Mouse (Mus musculus) kidney, adult 8-10 months (tissue): ENCODE measurements at regions not wholly inside any gene's neighbourhood (a gene's known extent, or its start where the extent isn't known, plus 50 kb on each side); places are given as distances from the start of the nearest gene placed in this dataset.

Source experiments
- DNase-seq, 2 experiments: peaks; one replicate each; pipeline ENCODE4 v3.0.0; 2022

DNA sequence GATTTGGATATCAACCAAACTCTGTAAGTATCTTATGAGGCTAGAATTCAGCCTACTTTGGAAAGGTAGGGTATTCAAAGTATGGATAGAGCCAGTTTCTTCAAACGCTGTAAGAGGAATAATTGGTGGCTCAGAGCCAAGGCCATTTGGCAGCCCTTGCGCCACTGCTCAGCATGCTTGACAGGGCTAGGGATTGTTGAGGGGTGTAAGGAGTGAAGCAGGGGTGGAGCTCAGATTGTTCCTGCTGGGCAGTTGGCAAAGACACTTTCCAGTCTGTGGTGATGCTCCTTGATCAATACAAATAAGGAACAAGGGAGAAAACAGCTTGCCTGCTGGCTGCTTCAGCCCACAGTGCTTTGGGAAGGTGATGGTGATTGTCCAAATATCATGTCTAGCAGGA lies 181.9 kb downstream of the Kcna5 start:
- no peak for DNase-seq

DNA sequence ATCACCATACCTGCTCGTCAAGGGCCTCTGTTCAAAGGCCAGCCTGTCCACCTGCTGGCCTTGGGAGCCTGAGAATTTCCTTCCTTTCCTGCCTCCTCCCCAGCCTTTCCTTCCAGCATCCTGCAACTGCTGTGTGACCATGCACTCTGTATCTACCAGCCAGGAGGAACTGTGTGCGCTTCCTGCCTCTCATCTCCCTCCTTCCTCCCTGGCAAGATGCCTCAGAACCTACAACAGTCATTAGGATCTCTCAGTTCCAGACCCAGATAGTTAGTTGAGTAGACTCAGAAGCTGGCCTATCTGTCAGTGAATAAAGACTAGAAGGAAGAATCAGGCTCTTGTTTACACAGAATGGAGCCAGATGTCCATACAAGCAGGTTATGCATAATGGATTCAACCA lies 183.8 kb upstream of the Ntf3 start:
- no peak for DNase-seq

DNA sequence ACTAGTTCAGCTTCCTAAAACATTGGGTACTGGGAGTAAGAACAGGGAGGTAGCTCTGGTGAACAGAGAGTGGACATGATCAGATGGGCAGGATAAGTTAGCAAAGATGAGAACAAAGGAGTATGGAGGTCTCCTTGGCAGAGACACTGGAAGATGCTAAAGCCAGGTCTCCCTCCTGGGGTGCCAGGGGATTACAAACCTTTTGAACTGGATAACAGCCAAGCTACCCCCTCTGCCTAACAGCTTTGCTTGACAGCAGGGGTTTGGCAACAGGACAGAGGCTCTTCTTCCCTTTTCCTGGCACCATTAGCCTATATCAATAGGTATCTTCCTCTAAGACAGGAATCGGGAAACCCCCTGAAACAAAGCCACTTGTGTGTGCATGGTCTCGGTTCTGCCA lies 183.2 kb upstream of the Ntf3 start:
- DNase-seq: no peak

DNA sequence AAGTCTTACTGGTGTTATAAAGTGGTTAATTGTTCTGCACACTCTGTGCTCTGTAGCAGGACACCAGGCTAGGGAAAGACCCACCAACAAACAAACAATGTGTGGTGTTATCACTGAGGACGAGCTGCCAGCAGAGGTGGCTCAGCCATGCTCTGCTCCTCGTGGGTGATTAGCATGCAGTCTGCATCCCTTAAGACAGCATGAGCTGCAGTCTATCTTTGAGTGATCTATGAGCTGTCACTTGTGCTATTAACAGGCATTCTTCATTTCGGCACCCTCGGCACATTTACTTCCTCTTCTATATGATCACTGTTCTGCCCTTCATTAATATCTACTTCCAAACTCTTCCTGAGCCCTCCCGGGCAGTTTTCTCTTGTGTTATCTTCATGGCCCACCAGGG lies 178.5 kb upstream of the Ntf3 start:
- no peak for DNase-seq

DNA sequence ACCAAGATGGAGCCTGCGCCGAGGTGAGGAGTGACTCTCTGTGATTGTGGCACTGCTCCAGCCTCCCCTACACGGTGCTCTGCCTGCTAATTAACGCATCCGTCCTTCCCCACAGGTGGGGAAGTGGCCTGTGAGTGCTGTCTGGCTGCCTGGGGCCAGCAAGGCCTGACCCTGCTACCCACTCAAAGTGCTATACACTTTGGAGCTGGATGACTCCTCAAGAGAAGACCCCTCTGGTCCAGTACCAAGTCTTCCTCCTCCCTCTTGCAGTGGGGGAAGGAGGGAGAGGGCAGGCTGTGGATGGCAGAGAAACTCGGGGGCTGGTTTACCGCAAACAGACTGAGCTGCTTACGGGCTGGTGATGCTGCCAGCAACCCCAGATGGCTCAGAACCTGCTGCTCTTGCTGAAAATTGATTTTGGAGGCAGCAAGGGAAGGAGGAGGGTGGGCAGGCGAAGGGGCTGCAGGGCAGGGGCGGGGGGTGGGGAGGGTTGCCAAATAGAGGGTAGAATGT lies 173.4 kb upstream of the Ntf3 start:
- DNase-seq: no peak

DNA sequence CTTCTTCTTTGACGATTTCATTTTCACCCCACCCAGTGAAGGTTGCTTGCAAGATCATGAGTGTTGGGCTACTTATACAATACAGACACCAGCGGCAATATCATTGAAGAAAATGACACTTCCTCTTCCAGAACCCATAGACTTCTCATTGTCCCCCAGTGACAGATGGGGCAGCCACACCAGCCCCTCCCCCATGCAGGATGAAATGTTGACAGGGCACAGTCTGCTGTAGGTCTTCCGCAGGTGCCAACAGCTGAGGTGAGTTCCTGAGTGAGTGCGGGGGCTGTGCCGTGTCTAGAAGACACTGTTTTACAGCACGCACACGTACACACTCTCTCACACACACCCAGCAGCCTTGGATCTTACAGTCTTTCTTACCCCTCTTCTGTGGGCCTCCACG lies 171.0 kb upstream of the Ntf3 start:
- no peak for DNase-seq

DNA sequence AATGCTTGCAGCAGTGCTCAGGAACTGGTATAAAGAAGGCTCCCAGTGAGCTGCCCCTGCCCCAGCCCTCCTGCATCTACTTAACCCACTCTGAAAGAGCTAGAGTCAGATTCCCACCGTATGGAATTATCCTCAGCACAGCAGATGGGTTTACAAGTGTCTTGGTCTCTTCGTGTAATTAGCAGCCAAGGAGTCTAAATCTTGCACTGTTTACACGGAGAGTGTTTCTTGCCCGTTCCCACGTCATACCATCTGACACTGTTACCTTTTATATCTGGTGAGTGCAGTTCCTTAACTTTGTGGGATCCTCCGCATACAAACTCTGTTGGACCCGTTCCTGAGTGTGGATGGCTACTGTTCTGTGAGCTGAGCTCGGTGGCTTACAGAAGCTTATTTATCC lies 167.5 kb upstream of the Ntf3 start:
- no peak for DNase-seq

DNA sequence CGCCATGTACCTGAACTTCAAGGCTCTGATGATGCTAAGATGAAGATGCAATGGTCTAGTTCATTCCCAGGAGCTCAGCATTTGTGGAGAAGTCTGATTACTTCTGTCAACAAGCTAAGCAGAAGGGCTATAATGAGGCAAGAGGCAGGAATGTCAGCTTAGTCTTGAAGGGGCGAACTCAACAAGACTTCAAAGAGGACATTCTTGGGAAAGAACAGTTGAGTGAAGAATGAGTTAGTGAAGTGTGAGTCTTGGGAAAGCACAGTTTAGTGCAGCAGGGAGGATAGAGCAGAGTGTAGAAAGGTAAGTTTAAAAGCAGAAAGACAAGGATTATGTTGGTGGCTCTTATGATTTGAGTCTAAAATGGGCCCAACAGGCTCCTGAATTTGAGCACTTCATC lies 160.5 kb upstream of the Ntf3 start:
- no peak for DNase-seq

DNA sequence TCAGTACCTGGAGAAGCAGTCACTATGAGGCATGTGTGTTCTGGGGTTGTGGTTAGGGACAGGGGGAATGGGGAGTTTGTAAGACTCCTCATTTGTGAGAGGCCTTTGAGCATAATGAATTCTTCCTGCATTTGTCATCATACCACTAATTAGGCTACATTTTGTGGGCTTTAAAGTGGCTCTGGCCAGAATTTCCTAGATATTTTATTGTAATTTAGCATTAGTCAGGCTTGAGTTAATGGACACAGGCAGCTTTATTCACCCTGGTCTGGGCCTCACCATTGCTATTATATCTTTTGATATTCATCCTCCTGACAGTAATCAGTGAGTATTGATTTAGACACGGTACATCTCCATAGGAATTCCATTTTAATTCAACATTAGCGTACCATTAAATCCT lies 151.8 kb upstream of the Ntf3 start:
- DNase-seq: no peak

DNA sequence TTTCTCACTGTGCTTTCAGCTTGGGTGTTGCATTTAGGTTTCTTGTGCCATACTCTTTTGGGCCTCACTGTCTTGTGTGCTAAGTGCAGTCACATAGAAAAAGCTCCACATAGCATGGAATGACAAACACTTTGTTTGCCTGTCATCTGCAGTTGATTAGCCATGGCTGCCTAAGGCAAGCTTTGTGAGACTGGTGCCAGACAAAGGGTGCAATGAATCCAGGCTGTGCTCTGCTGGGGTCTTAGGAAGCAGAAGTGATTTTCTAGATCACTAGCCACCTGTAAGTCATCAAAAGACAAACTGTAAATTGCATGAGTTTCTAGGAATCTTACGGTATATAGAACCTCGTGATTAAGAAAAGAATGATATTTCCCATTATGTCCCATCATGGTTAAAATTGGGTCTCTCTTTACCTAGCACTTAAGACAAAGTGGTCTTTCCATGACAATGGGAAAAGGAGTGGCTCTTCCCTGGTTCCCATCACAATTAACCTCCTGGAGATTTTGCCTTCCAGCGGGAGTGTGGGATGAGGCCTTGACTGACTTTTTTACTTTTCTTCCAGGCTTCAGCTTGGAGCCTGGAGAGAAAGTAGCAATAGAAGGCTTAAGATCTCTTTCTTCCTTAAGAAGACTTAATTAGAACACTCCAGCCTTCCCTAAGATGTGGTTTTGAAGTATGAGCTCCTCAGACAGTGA lies 144.2 kb upstream of the Ntf3 start:
- DNase-seq: no peak

DNA sequence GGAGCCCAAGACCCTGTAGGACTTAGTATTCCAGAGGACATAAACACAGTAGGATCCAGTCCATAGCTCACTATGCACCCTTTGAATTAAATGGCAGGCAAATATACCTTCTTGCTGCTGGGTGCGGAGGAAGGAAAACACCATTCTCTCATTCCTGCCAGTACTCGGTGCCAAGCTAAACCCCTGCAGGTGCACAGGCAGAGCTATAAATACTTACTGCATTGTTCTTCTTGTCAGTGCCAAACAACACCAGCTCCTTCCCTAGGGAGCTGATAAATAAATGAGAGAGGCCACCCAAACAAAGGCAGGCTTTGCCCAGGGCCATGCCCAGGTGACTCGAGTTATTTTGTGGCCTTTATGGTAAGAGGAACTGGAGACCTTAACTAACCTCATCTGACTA lies 136.4 kb upstream of the Ntf3 start:
- no peak for DNase-seq

DNA sequence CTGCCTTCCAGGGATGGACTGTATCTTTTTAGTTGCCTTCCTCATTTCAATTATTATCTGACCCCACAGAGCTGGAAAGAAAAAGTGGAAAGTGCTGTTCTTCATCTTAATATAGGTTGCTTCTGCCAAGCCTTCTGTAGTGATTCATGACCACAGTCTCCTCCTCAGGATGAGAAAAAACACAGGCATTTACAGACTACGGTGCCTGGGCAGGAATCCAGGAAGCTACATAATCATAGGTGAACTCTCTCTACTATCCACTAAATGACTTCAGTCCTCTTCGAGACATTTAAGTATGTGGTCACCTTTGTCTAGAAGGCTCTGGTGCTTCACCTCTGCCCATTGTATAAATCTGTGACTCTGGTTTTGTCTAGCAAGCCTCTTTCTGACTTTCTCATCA lies 124.9 kb upstream of the Ntf3 start:
- no peak for DNase-seq

DNA sequence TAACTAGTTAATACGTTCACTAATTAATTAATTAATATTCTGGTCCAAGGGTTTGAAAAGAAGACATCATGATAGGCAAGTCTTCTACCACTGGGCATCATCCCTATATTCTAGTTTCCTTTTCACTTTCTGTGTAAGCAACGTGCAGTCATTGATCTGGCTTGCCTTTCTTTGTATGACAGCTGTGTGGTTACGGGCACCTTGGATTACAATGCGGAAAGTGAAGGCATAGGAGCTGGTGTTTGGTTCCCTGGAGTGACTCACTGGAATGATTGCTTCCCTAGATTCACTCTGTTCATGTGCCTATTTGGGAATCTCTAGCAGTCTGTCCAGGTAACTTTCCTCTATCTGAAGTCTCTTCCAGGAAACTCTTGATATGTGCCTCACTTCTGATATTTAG lies 120.5 kb upstream of the Ntf3 start:
- no peak for DNase-seq

DNA sequence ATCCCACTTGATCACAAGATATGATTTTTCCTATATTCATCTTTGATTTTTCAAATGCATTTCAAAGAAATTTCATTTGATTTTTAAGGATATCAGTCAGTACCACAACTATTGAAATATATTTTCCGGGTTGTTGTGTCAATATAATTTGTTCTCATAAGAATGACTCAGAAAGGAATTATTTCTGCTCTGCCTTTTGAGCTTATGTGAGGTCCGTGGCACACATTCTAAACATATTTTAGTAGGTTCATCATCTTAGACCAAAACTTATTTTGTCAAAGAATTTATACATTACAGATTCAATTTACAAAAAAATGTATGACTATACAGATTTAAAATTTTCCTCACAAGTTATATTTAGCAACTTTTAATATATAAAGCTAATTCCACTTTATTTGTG lies 119.5 kb upstream of the Ntf3 start:
- DNase-seq: no peak

DNA sequence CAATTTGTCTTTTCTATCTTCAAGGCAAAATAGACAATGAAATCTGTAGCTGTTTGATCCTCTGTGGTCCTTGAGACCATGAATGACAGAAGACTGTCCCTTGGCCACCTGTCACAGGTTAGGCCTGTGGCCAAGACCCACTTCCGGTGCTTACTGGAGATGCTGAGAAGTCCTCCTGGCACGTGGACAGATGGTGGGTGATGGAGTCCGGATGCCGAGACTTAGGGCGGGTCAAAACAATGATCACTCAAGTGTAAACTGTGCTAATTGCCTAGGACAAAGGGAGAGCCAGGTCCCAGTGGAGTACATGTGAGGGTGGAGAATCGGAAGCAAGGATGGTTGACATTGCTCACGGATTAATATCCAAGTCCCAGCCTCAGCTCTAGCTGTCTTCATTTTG lies 117.7 kb upstream of the Ntf3 start:
- no peak for DNase-seq

DNA sequence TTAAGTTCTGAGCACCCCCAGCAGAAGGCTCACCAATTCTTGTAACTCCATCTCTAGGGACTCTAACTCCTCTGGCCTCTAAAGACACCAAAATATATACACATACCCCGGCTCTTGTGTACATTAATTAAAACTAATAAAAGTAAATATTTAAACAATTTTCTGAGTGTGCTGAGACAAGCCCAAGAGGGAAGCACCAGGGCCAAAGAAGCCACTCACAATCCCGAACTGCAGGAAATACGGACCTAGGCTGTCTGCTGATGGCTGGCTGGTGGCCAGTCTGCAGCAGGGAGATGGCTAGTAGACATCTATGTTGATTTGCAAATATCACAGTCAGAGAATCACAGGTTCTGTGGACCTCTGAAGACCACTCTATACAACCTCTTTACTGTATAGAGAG lies 113.6 kb upstream of the Ntf3 start:
- no peak for DNase-seq

DNA sequence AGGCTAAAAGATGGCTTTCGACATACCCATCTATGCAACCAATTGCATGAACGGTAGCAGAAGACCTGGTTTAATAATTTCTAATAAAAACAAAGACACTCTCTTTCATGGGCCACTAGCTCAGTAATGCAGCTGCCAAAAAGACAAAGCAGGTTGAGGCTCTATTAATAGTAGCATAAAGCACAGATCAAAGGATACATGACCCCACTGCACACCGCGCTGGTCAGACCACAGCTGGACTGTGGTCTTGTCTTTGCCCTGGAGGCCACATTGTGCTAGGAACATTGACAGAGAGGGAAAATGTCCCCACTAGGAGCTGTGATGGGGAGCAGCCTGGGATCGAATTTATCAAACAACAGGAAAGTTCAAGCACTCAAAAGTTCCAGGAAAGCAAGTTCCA lies 79.3 kb upstream of the Ntf3 start:
- peak; percentile 19 to 41 for DNase-seq

DNA sequence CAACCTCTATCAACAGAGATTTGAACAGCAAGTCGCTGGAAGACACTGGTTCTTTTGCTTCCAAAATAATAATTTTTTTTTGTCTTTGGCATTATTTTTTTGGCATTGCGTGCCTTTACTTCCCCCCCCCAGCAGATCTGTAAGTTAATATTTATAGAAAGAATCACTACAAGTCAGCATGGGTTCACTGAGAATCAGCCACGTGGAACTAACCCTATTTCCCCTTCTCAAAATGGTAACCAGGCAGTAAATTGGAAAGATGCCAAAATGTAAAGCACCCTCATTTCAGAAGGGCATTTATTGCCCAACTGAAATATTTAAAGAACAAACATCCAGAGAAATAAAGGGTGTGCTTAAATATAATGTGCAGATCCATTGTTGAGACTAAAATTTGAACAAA lies 78.7 kb upstream of the Ntf3 start:
- peak; percentile 17 to 57 for DNase-seq

DNA sequence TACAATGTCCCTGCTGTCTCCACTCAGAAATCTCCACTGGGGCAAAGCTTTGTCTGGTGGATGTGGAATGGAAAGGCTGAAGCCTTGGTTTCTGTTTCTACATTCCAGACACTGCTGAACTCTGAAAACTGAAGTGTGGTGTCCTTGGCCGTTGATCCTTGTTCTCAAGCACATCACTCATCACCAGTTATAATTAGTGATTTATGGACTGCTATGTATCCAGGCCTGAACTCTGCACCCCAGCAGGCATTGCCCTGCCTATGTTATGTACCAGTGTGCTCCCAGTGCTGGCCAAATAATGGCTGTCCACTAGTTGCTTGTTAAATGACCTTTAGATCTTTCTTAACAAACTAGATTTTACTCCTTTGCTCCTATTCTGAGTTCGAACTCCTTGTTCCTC lies 75.6 kb upstream of the Ntf3 start:
- peak; percentile 49 to 54 for DNase-seq

DNA sequence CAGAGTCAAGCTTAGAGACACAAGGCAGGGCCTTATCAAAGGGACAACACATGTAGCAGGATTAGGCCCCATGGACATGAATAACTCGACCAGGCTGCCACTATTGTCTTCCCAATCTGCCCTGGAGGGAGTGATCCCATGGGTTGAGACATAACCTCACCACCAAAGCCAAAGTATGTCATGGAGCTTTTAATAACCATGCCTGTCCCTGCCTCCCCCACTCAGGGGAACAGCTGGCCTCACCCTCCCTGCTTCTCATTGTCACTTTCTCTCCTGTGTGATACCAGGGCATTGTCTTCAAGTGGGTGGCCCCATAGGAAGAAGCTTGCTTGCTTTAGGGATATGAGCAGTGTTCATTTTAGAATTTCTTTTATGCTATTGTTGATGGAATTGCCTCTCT lies 73.5 kb upstream of the Ntf3 start:
- DNase-seq: no peak
